8 mouse cellular contexts compared by ENCODE assay signal in genomic region chr7:128247443-128247842, GRCm38 (mm10). TPM values are rescaled to one million over a fixed set of nuclear protein-coding genes. Genes with fewer than 3 reads are reported as not detected.
DNase-seq lines count a peak whose midpoint lies in the region; ATAC-seq and TF ChIP-seq lines count a peak whose summit lies in the region.

No protein-coding gene starts in this region.

- peaks cover 18% of the 10 kb centered on the region for H3K27me3 ChIP-seq in G1E (ENCODE audit: insufficient read depth, low read length)
- H3K27me3 ChIP-seq in forebrain, embryonic 14.5 days (replicated peaks; ENCODE audit: control insufficient read depth, insufficient read depth, low read length) = no peaks in the 10 kb centered on the region

- 2% methylated on average over 13 of the region's 13 CpGs for WGBS in forebrain, embryonic 14.5 days
- 2% methylated on average over 13 of the region's 13 CpGs for WGBS in large intestine, adult 2 months
- 1% methylated on average over 13 of the region's 13 CpGs for WGBS in lung, adult 2 months
- WGBS in olfactory bulb, adult 2 months = 1% methylated on average over 13 of the region's 13 CpGs

- peak overlapping the region; percentile 56 for H3K4me2 ChIP-seq in forebrain, embryonic 14.5 days (ENCODE audit: low read length)

- peak; percentile 50; the same call in 1 of the 2 replicates for TF ChIP-seq CTCF in G1E (IDR thresholded peaks at IDR 0.05; ENCODE audit: low read depth, low read length)
- peak; percentile 53 for TF ChIP-seq CTCF in lung, adult 2 months (IDR thresholded peaks at IDR 0.05; ENCODE audit: insufficient read depth, low read length)
- 0 out of 2 replicates have a peak, but pooled peaks have one; percentile 27 for TF ChIP-seq CTCF in olfactory bulb, adult 2 months (IDR thresholded peaks at IDR 0.05; ENCODE audit: insufficient read depth, low read depth, low read length)

- H3K27ac ChIP-seq in forebrain, embryonic 14.5 days (ENCODE audit: low read depth, low read length) = no peak overlapping the region
- H3K27ac ChIP-seq in olfactory bulb, adult 2 months (ENCODE audit: insufficient read depth, low read depth, low read length) = peak overlapping the region; percentile 35; the same call in 1 of the 2 replicates

- peaks cover 33% of the 10 kb centered on the region for H3K4me1 ChIP-seq in G1E (ENCODE audit: insufficient read depth, low read depth, low read length)
- peaks cover 2% of the 10 kb centered on the region; the same call in 1 of the 2 replicates for H3K4me1 ChIP-seq in forebrain, embryonic 14.5 days (ENCODE audit: control insufficient read depth, insufficient read depth, low read length)
- peaks cover 8% of the 10 kb centered on the region for H3K4me1 ChIP-seq in lung, adult 2 months (ENCODE audit: control insufficient read depth, insufficient read depth, low read length)
- peaks cover 13% of the 10 kb centered on the region for H3K4me1 ChIP-seq in olfactory bulb, adult 2 months (ENCODE audit: control insufficient read depth, insufficient read depth, low read length)

- no peak overlapping the region for H3K4me3 ChIP-seq in G1E (ENCODE audit: low read depth, low read length)
- peak overlapping the region; percentile 31 for H3K4me3 ChIP-seq in forebrain, embryonic 14.5 days (ENCODE audit: low read depth, low read length)
- H3K4me3 ChIP-seq in lung, adult 2 months (replicated peaks; ENCODE audit: extremely low read depth, low read depth, low read length) = peak overlapping the region; percentile 75
- H3K4me3 ChIP-seq in olfactory bulb, adult 2 months (ENCODE audit: insufficient read depth, low read depth, low read length) = peak overlapping the region; percentile 40

- H3K9ac ChIP-seq in forebrain, embryonic 14.5 days (ENCODE audit: low read length) = peak overlapping the region; percentile 65

- H3K36me3 ChIP-seq in G1E (replicated peaks) = peaks cover 30% of the 10 kb centered on the region
- H3K36me3 ChIP-seq in forebrain, embryonic 14.5 days (ENCODE audit: control insufficient read depth, insufficient read depth, low read length) = peaks cover 20% of the 10 kb centered on the region

- peak; percentile 37; the same call in 1 of the 2 replicates for TF ChIP-seq POLR2A in lung, adult 2 months (IDR thresholded peaks at IDR 0.05; ENCODE audit: borderline replicate concordance, extremely low read depth, low read depth, low read length)
- no peak for TF ChIP-seq POLR2A in olfactory bulb, adult 2 months (IDR thresholded peaks at IDR 0.05; ENCODE audit: insufficient read depth, low read depth, low read length)

- ATAC-seq in G1E (ENCODE audit: extremely low read depth, insufficient number of reproducible peaks, low FRiP score, poor library complexity, severe bottlenecking) = peak; percentile 34; the same call in 1 of the 2 replicates
- peak; percentile 73 for ATAC-seq in forebrain, embryonic 14.5 days

- DNase-seq in G1E (ENCODE audit: low spot score) = peak; percentile 61
- peak; percentile 82 for DNase-seq in cerebellum, adult 11 months
- DNase-seq in forebrain, embryonic 14.5 days (ENCODE audit: low spot score) = peak; percentile 94
- DNase-seq in heart, postnatal 14 days = peak; percentile 89 to 92
- DNase-seq in large intestine, adult 2 months (ENCODE audit: low read depth, low spot score) = peak; percentile 45
- peak; percentile 86 for DNase-seq in lung, adult 2 months
- peak; percentile 82 for DNase-seq in thymus, postnatal 0 days (ENCODE audit: low spot score)

- intact Hi-C loops in heart, postnatal 14 days (cut with DNase I) = loop anchor here (1.0 to 5.0 kb wide), 2 partner anchors 98 to 460 kb away; no protein-coding TSS in a partner anchor

- no peaks in the 10 kb centered on the region for H3K9me3 ChIP-seq in G1E (replicated peaks)
- H3K9me3 ChIP-seq in forebrain, embryonic 14.5 days (replicated peaks; ENCODE audit: control insufficient read depth, low read length) = no peaks in the 10 kb centered on the region

RNA-seq across cellular contexts. Expression of gene Tgfb1i1, which starts 0.8 kb away (rescaled TPM):
- total RNA-seq in G1E (2014; fragmentation: Nextera tagmentation) (0.34 TPM in 1 of 2 replicates, not detected in the other), G1E (2017) (0.11 TPM in 1 of 2 replicates, not detected in the other)
- 0.05 TPM in 1 of 2 replicates, not detected in the other for polyA plus RNA-seq in G1E (2012)
- polyA plus RNA-seq in forebrain, embryonic 14.5 days (2014; fragmentation: Nextera tagmentation; extraction: Ambion mirVana) = 12.4 and 17.6 TPM in 2 replicates
- total RNA-seq in heart, postnatal 14 days (2021) = 10 to 100 TPM; 31.9 to 32.2 TPM
- polyA plus RNA-seq in large intestine, adult 2 months (2012; rRNA removed) = 53.7 and 57.1 TPM in 2 replicates
- polyA plus RNA-seq in lung, adult 2 months (2012; rRNA removed) = 131 and 150 TPM in 2 replicates
- not detected in 2 replicates for polyA plus RNA-seq in olfactory bulb, adult 2 months (2012; ENCODE audit: insufficient read depth, insufficient read length, low replicate concordance, missing spikeins)
- 12.7 and 13.9 TPM in 2 replicates for polyA plus RNA-seq in thymus, postnatal 0 days (2015; fragmentation: Nextera tagmentation; extraction: Ambion mirVana)

RNA-seq across cellular contexts. Expression of gene 9130023H24Rik, which starts 9.6 kb away (rescaled TPM):
- total RNA-seq in G1E (2014; fragmentation: Nextera tagmentation) (3.8 and 5.5 TPM in 2 replicates), G1E (2017) (5.5 and 6.1 TPM in 2 replicates)
- polyA plus RNA-seq in G1E (2012) = 0.72 and 0.73 TPM in 2 replicates
- 8.3 and 9.0 TPM in 2 replicates for polyA plus RNA-seq in forebrain, embryonic 14.5 days (2014; fragmentation: Nextera tagmentation; extraction: Ambion mirVana)
- 1 to 10 TPM; 3.1 to 3.4 TPM for total RNA-seq in heart, postnatal 14 days (2021)
- 2.2 and 2.7 TPM in 2 replicates for polyA plus RNA-seq in large intestine, adult 2 months (2012; rRNA removed)
- polyA plus RNA-seq in lung, adult 2 months (2012; rRNA removed) = 2.4 and 3.1 TPM in 2 replicates
- polyA plus RNA-seq in olfactory bulb, adult 2 months (2012; ENCODE audit: insufficient read depth, insufficient read length, low replicate concordance, missing spikeins) = not detected in 2 replicates
- 4.8 and 5.5 TPM in 2 replicates for polyA plus RNA-seq in thymus, postnatal 0 days (2015; fragmentation: Nextera tagmentation; extraction: Ambion mirVana)

RNA-seq across cellular contexts. Expression of gene Armc5, which starts 10.3 kb away (rescaled TPM):
- 10.2 and 12.0 TPM in 2 replicates for total RNA-seq in G1E (2014; fragmentation: Nextera tagmentation)
- 5.6 and 7.6 TPM in 2 replicates for total RNA-seq in G1E (2017)
- polyA plus RNA-seq in G1E (2012) = 22.8 and 23.8 TPM in 2 replicates
- polyA plus RNA-seq in forebrain, embryonic 14.5 days (2014; fragmentation: Nextera tagmentation; extraction: Ambion mirVana) = 5.7 and 6.6 TPM in 2 replicates
- 1 to 10 TPM; 7.8 to 9.0 TPM for total RNA-seq in heart, postnatal 14 days (2021)
- polyA plus RNA-seq in large intestine, adult 2 months (2012; rRNA removed) = 22.1 and 28.9 TPM in 2 replicates
- polyA plus RNA-seq in lung, adult 2 months (2012; rRNA removed) = 41.3 and 45.2 TPM in 2 replicates
- not detected in 2 replicates for polyA plus RNA-seq in olfactory bulb, adult 2 months (2012; ENCODE audit: insufficient read depth, insufficient read length, low replicate concordance, missing spikeins)
- polyA plus RNA-seq in thymus, postnatal 0 days (2015; fragmentation: Nextera tagmentation; extraction: Ambion mirVana) = 16.2 and 16.6 TPM in 2 replicates

RNA-seq across cellular contexts. Expression of gene Slc5a2, which starts 18.0 kb away (rescaled TPM):
- not detected in 2 replicates for total RNA-seq in G1E (2014; fragmentation: Nextera tagmentation)
- total RNA-seq in G1E (2017) = 0.55 TPM in 1 of 2 replicates, not detected in the other
- 0.05 TPM in 1 of 2 replicates, not detected in the other for polyA plus RNA-seq in G1E (2012)
- polyA plus RNA-seq in forebrain, embryonic 14.5 days (2014; fragmentation: Nextera tagmentation; extraction: Ambion mirVana) = not detected in 2 replicates
- not detected for total RNA-seq in heart, postnatal 14 days (2021)
- not detected in 2 replicates for polyA plus RNA-seq in large intestine, adult 2 months (2012; rRNA removed)
- polyA plus RNA-seq in lung, adult 2 months (2012; rRNA removed) = 0.09 and 0.24 TPM in 2 replicates
- polyA plus RNA-seq in olfactory bulb, adult 2 months (2012; ENCODE audit: insufficient read depth, insufficient read length, low replicate concordance, missing spikeins) = not detected in 2 replicates
- polyA plus RNA-seq in thymus, postnatal 0 days (2015; fragmentation: Nextera tagmentation; extraction: Ambion mirVana) = not detected in 2 replicates

RNA-seq across cellular contexts. Expression of gene Cox6a2, which starts 41.3 kb away (rescaled TPM):
- total RNA-seq in G1E (2014; fragmentation: Nextera tagmentation) = not detected in 2 replicates
- total RNA-seq in G1E (2017) = 0.27 TPM in 1 of 2 replicates, not detected in the other
- polyA plus RNA-seq in G1E (2012) = 0.13 and 0.21 TPM in 2 replicates
- 0.27 TPM in 1 of 2 replicates, not detected in the other for polyA plus RNA-seq in forebrain, embryonic 14.5 days (2014; fragmentation: Nextera tagmentation; extraction: Ambion mirVana)
- 1,000 to 10,000 TPM; 1,548 to 1,671 TPM for total RNA-seq in heart, postnatal 14 days (2021)
- 1.0 and 1.6 TPM in 2 replicates for polyA plus RNA-seq in large intestine, adult 2 months (2012; rRNA removed)
- 186 and 243 TPM in 2 replicates for polyA plus RNA-seq in lung, adult 2 months (2012; rRNA removed)
- polyA plus RNA-seq in olfactory bulb, adult 2 months (2012; ENCODE audit: insufficient read depth, insufficient read length, low replicate concordance, missing spikeins) = not detected in 2 replicates
- 3.0 and 4.0 TPM in 2 replicates for polyA plus RNA-seq in thymus, postnatal 0 days (2015; fragmentation: Nextera tagmentation; extraction: Ambion mirVana)

Comparison
In these comparisons a context has a peak if more than half of its experiments do, and no peak if none do; other contexts are left out.
1. RNA of gene Tgfb1i1, which starts 0.8 kb away (polyA plus RNA-seq): 131 to 150 TPM in lung, adult 2 months, 53.7 to 57.1 TPM in large intestine, adult 2 months, 12.7 to 13.9 TPM in thymus, postnatal 0 days and 12.4 to 17.6 TPM in forebrain, embryonic 14.5 days; 0.05 TPM in G1E and not detected in olfactory bulb, adult 2 months; every median in the first group is over 10 times any median in the second.
2. Peak in every context shown above with its lines, with median percentiles within 50 percentile points of each other: DNase-seq and CTCF ChIP-seq.